Mouse (Mus musculus) heart, postnatal 10 days (tissue): ENCODE data around the gene Abcd3. TPM values are rescaled to one million over a fixed set of nuclear protein-coding genes. Genes with fewer than 3 reads are reported as not detected.
A peak's percentile ranks its signal among the peaks of the same experiment; 100 is the strongest.

Experiments used
- DNase-seq, 2 experiments: peaks; one replicate each; pipeline ENCODE4 v3.0.0; 2021
- intact Hi-C: fragments of 180-260 bp; cut with DNase I; formaldehyde crosslinking; loops from one replicate; pipeline ENCODE4 v1.15.1; 2025
- total RNA-seq, 2 experiments: library from RNA; stranded (reverse); gene quantifications; 2 replicates each; pipeline ENCODE4 v1.2.3; 2021

Gene Abcd3
- total RNA-seq, 2 experiments from 2014 or later, result 79.9 to 90.2 TPM

- DNase-seq, result no peak
- intact Hi-C loops, result no loop called here
These were observed 99.2 kb downstream of the Abcd3 start for GRCm38 (mm10) chr3:121715741-121716459.

- intact Hi-C loops, result no loop called here
These were observed 99.8 kb downstream of the Abcd3 start for GRCm38 (mm10) chr3:121715336-121715735.

GRCm38 (mm10) chr3:121714461-121714860 is 100.6 kb downstream of the Abcd3 start:
- DNase-seq, result no peak
- intact Hi-C loops, result no loop called here

More at GRCm38 (mm10) chr3:121715336-121715735, 99.8 kb downstream of the Abcd3 start:
- DNase-seq, result no peak

- intact Hi-C loops, result no loop called here
- DNase-seq, result peak in 1 of 2 experiments; percentile 36
These were observed 101.3 kb downstream of the Abcd3 start for GRCm38 (mm10) chr3:121713816-121714215.

GRCm38 (mm10) chr3:121713151-121713701 is 101.9 kb downstream of the Abcd3 start:
- intact Hi-C loops, result no loop called here
- peak in 1 of 2 experiments; percentile 29 for DNase-seq

GRCm38 (mm10) chr3:121712222-121712621 is 102.9 kb downstream of the Abcd3 start:
- intact Hi-C loops, result no loop called here
- DNase-seq, result no peak

GRCm38 (mm10) chr3:121710894-121711531 is 104.1 kb downstream of the Abcd3 start:
- DNase-seq, result no peak
- intact Hi-C loops, result no loop called here

Other genes with a start within 250 kb of the Abcd3 start
- gene 4930432M17Rik, start 144.5 kb downstream of the Abcd3 start, total RNA-seq, result not detected
- 10 to 100 TPM; 15.0 to 16.6 TPM for gene F3, start 91.8 kb downstream of the Abcd3 start, total RNA-seq
- 100 to 1,000 TPM in 1 of 2 experiments, 10 to 100 TPM in 1; 93.7 to 109 TPM for gene Arhgap29, start 137.2 kb upstream of the Abcd3 start, total RNA-seq
- 1 to 10 TPM; 4.5 to 5.3 TPM for gene Abca4, start 229.1 kb upstream of the Abcd3 start, total RNA-seq